Mouse (Mus musculus) lung, embryonic 15.5 days (tissue): ENCODE measurements at regions not wholly inside any gene's neighbourhood (a gene's known extent, or its start where the extent isn't known, plus 50 kb on each side); places are given as distances from the start of the nearest gene placed in this dataset.

Source experiments
- ATAC-seq: fragments of 200-750 bp; cut with Nextera tagmentation; 2 replicates; pipeline ENCODE4 v1.8.0; 2017; ENCODE audit warnings: moderate number of reproducible peaks, borderline replicate concordance; ENCODE audit not compliant: low FRiP score, low TSS enrichment; ENCODE audit errors: extremely low read depth
- H3K27ac ChIP-seq: fragments of 300-500 bp; sonication (generic); 2 replicates; pipeline ENCODE4 v1.5.1; 2015; ENCODE audit warnings: moderate library complexity, mild to moderate bottlenecking, inconsistent platforms
- H3K27me3 ChIP-seq: fragments of 300-500 bp; sonication (generic); 2 replicates; pipeline ENCODE4 v1.6.1; 2015; ENCODE audit warnings: inconsistent platforms
- H3K36me3 ChIP-seq: fragments of 300-500 bp; sonication (generic); 2 replicates; pipeline ENCODE4 v1.6.1; 2015; ENCODE audit warnings: inconsistent platforms
- H3K4me1 ChIP-seq: fragments of 300-500 bp; sonication (generic); 2 replicates; pipeline ENCODE4 v1.6.1; 2015; ENCODE audit warnings: inconsistent platforms
- H3K4me2 ChIP-seq: fragments of 300-500 bp; sonication (generic); 2 replicates; pipeline ENCODE4 v1.6.1; 2015; ENCODE audit warnings: inconsistent platforms, mild to moderate bottlenecking, moderate library complexity
- H3K4me3 ChIP-seq: fragments of 300-500 bp; sonication (generic); 2 replicates; pipeline ENCODE4 v1.5.1; 2015; ENCODE audit warnings: mild to moderate bottlenecking, inconsistent platforms
- H3K9ac ChIP-seq: fragments of 300-500 bp; sonication (generic); 2 replicates; pipeline ENCODE4 v1.6.1; 2015; ENCODE audit warnings: inconsistent platforms
- H3K9me3 ChIP-seq: fragments of 300-500 bp; sonication (generic); 2 replicates; pipeline ENCODE4 v1.6.1; 2016; ENCODE audit warnings: inconsistent platforms
- WGBS: fragments of 180-500 bp; shearing (Covaris S2); methylation state at CpG from one replicate; pipeline ENCODE4 v1.1.7; 2015; 5-methylcytosine and 5-hydroxymethylcytosine counted together

- WGBS: 42% methylated on average over 13 of the region's 13 CpGs
These were observed 63.7 kb upstream of the Gm3045 start for GRCm38 (mm10) chr13:56362646-56363045.

DNA sequence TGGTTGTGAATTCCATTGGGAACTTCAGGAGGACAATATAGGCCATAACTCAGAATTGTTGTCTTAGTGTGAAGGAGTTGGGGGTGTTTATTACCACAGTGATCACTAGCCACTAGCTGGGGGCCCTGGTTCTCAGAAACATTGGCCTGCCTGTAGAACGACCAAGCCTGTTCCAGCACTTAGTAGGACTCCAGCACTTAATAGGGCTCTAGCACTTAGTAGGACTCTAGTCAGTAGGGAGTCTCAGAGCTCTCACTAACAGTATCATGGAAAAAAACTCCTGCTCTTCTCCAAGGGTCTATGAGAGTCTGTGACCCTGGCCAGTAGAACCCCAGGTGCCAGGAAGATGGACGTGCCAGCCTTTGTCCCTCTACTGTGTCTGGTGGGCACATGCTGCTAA is 56.8 kb upstream of the Gm3045 start:
- no peak overlapping the region for H3K27ac ChIP-seq
- H3K4me1 ChIP-seq: peaks cover 12% of the 10 kb centered on the region; the same call in 1 of the 2 replicates
- no peak overlapping the region for H3K4me2 ChIP-seq
- ATAC-seq: no peak
- H3K4me3 ChIP-seq: no peak overlapping the region
- H3K9me3 ChIP-seq: no peaks in the 10 kb centered on the region
- WGBS: 63% methylated on average over 2 of the region's 2 CpGs
- no peak overlapping the region for H3K9ac ChIP-seq
- H3K27me3 ChIP-seq: 0 out of 2 replicates have a peak, but pooled peaks cover 3% of the 10 kb centered on the region
- H3K36me3 ChIP-seq: no peaks in the 10 kb centered on the region

More at GRCm38 (mm10) chr13:56362646-56363045, 63.7 kb upstream of the Gm3045 start:
- H3K27ac ChIP-seq: no peak overlapping the region
- no peak overlapping the region for H3K4me3 ChIP-seq
- no peaks in the 10 kb centered on the region for H3K36me3 ChIP-seq
- H3K4me1 ChIP-seq: no peaks in the 10 kb centered on the region
- no peaks in the 10 kb centered on the region for H3K9me3 ChIP-seq
- H3K9ac ChIP-seq: no peak overlapping the region
- H3K27me3 ChIP-seq: no peaks in the 10 kb centered on the region
- no peak for ATAC-seq
- H3K4me2 ChIP-seq: no peak overlapping the region

- no peak for ATAC-seq
- WGBS: 21% methylated on average over 5 of the region's 5 CpGs
- H3K27ac ChIP-seq: no peak overlapping the region
These were observed 55.0 kb upstream of the Gm3045 start for GRCm38 (mm10) chr13:56371374-56371773.

DNA sequence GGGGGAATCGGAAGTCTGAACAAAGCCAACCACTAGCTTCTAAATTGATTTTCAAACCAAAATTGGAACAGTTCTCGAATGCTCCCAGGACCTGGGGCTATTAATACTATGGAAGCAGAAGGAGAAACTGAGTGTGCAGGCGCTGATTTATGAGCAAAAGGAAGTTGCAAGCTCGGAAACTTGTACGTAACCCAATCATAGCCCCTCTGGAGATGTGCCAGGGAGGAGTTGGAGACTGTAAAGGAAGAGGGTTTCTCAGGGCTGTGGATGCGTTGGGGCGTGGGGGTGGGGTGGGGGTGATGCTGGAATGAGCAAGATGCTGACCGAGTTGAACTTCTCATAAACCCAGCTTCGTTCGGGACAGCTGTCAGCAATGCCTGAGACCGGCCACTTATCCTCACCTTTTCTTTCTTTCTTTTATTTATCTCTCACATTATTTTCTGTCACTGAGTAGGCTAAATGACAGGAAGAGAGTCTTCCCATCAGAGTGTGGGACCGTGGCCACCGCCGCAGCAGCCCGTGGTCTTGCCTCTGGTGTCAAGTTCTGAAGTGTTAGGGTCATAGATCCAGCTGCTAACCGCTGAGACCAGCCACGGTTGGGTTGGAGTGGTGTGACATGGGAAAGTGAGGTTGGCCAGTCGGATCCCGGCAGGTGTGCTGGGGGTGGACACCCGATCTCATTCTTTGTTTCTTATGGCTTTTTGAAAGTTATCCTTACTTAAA is 54.2 kb upstream of the Gm3045 start:
- Histone ChIP-seq H3K4me2 (peak overlapping the region; percentile 25; the same call in 1 of the 2 replicates), H3K27me3 (0 out of 2 replicates have a peak, but pooled peaks cover 3% of the 10 kb centered on the region), H3K36me3 (no peaks in the 10 kb centered on the region), H3K9me3 (no peaks in the 10 kb centered on the region), H3K9ac (no peak overlapping the region), H3K4me3 (no peak overlapping the region), H3K27ac (peak overlapping the region; percentile 22; the same call in 1 of the 2 replicates), H3K4me1 (peaks cover 12% of the 10 kb centered on the region; the same call in 1 of the 2 replicates)
- ATAC-seq: peak; percentile 64
- WGBS: 29% methylated on average over 20 of the region's 20 CpGs

More at GRCm38 (mm10) chr13:56371374-56371773, 55.0 kb upstream of the Gm3045 start:
- no peaks in the 10 kb centered on the region for H3K36me3 ChIP-seq
- H3K9me3 ChIP-seq: no peaks in the 10 kb centered on the region
- H3K4me3 ChIP-seq: no peak overlapping the region
- peaks cover 12% of the 10 kb centered on the region; the same call in 1 of the 2 replicates for H3K4me1 ChIP-seq
- H3K9ac ChIP-seq: no peak overlapping the region
- no peak overlapping the region for H3K4me2 ChIP-seq
- H3K27me3 ChIP-seq: 0 out of 2 replicates have a peak, but pooled peaks cover 3% of the 10 kb centered on the region

DNA sequence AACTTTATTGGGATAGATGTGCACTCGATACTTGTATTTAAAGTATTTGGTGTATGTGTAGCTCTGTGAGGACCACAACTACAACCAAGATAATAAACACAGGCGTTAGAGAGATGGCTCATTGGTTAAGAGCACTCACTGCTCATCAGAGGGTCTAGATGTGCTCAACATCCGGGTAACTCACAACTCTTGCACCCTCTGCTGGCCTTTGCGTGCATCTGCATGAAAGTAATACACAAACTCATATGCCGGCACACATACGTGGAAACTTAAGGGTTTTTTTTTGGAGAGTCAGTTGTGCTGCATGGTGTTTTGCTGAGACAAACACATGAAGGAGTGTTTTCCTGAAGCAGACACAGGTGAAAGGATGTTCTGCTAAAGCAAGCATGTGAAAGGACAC is 53.7 kb upstream of the Gm3045 start:
- no peak overlapping the region for H3K9ac ChIP-seq
- 68% methylated on average over 6 of the region's 6 CpGs for WGBS
- no peaks in the 10 kb centered on the region for H3K36me3 ChIP-seq
- H3K4me1 ChIP-seq: peaks cover 12% of the 10 kb centered on the region; the same call in 1 of the 2 replicates
- ATAC-seq: no peak
- no peak overlapping the region for H3K4me3 ChIP-seq
- H3K4me2 ChIP-seq: no peak overlapping the region
- no peak overlapping the region for H3K27ac ChIP-seq
- no peaks in the 10 kb centered on the region for H3K9me3 ChIP-seq
- H3K27me3 ChIP-seq: 0 out of 2 replicates have a peak, but pooled peaks cover 3% of the 10 kb centered on the region
